Mouse (Mus musculus) adrenal gland, adult 2 months (tissue): Measurements from ENCODE around the gene Mad1l1. TPM values are rescaled to one million over a fixed set of nuclear protein-coding genes. Genes with fewer than 3 reads are reported as not detected.

Experiments
- DNase-seq: peaks from one replicate; pipeline ENCODE4 v3.0.0; 2021
- polyA plus RNA-seq: library from polyadenylated mRNA; depleted of rRNA; stranded (reverse); fragments of >200 nt; gene quantifications from 2 replicates; pipeline ENCODE4 v1.2.3, GENCODE M21; 2012
- total RNA-seq, 2 experiments: library from RNA; stranded (reverse); gene quantifications; 2 replicates each; pipeline ENCODE4 v1.2.3; 2021

The Mad1l1 gene
- total and polyA plus RNA-seq, 3 experiments, result 12.4 to 21.0 (median 20.5) TPM

- peak; percentile 27 for DNase-seq
These were observed 143.8 kb downstream of the Mad1l1 start for GRCm38 (mm10) chr5:140177582-140177981.

- no peak for DNase-seq
These were observed 145.0 kb downstream of the Mad1l1 start for GRCm38 (mm10) chr5:140176370-140176769.

GRCm38 (mm10) chr5:140174814-140175490, 146.4 kb downstream of the Mad1l1 start:
- no peak for DNase-seq

GRCm38 (mm10) chr5:140174066-140174465, 147.3 kb downstream of the Mad1l1 start:
- no peak for DNase-seq

- no peak for DNase-seq
These were observed 148.2 kb downstream of the Mad1l1 start for GRCm38 (mm10) chr5:140173181-140173580.

- DNase-seq, result no peak
These were observed 149.6 kb downstream of the Mad1l1 start for GRCm38 (mm10) chr5:140171710-140172109.

- no peak for DNase-seq
These were observed 153.8 kb downstream of the Mad1l1 start for GRCm38 (mm10) chr5:140167531-140167930.

- peak; percentile 86 for DNase-seq
These were observed 154.3 kb downstream of the Mad1l1 start for GRCm38 (mm10) chr5:140167080-140167479.

- no peak for DNase-seq
These were observed 157.4 kb downstream of the Mad1l1 start for GRCm38 (mm10) chr5:140163947-140164346.

GRCm38 (mm10) chr5:140162071-140162845, 159.1 kb downstream of the Mad1l1 start:
- peak; percentile 43 for DNase-seq

- no peak for DNase-seq
These were observed 162.3 kb downstream of the Mad1l1 start for GRCm38 (mm10) chr5:140159007-140159406.

GRCm38 (mm10) chr5:140157886-140158627, 163.3 kb downstream of the Mad1l1 start:
- DNase-seq, result no peak

- no peak for DNase-seq
These were observed 167.2 kb downstream of the Mad1l1 start for GRCm38 (mm10) chr5:140154166-140154565.

- DNase-seq, result no peak
These were observed 169.5 kb downstream of the Mad1l1 start for GRCm38 (mm10) chr5:140151871-140152270.

- DNase-seq, result peak; percentile 29
These were observed 170.2 kb downstream of the Mad1l1 start for GRCm38 (mm10) chr5:140151180-140151579.

GRCm38 (mm10) chr5:140150694-140151093, 170.7 kb downstream of the Mad1l1 start:
- DNase-seq, result no peak

- no peak for DNase-seq
These were observed 171.2 kb downstream of the Mad1l1 start for GRCm38 (mm10) chr5:140150136-140150535.

- no peak for DNase-seq
These were observed 172.1 kb downstream of the Mad1l1 start for GRCm38 (mm10) chr5:140149298-140149697.

GRCm38 (mm10) chr5:140143541-140143940, 177.8 kb downstream of the Mad1l1 start:
- no peak for DNase-seq

GRCm38 (mm10) chr5:140141336-140141735, 180.0 kb downstream of the Mad1l1 start:
- no peak for DNase-seq

GRCm38 (mm10) chr5:140140214-140140613, 181.1 kb downstream of the Mad1l1 start:
- DNase-seq, result peak; percentile 41

- no peak for DNase-seq
These were observed 185.4 kb downstream of the Mad1l1 start for GRCm38 (mm10) chr5:140135734-140136625.
